In genomic region chr11:85840803-85841145, GRCm38 (mm10) we compare ENCODE assay signal across 8 mouse cellular contexts. TPM values are rescaled to one million over a fixed set of nuclear protein-coding genes. Genes with fewer than 3 reads are reported as not detected.
DNase-seq lines count a peak whose midpoint lies in the region; ATAC-seq lines count a peak whose summit lies in the region.

No protein-coding gene starts in this region.

- peak overlapping the region; percentile 75 for H3K4me3 ChIP-seq in kidney, embryonic 15.5 days (replicated peaks)
- peak overlapping the region; percentile 79 for H3K4me3 ChIP-seq in embryonic facial prominence, embryonic 11.5 days (ENCODE audit: low read depth, low read length)
- H3K4me3 ChIP-seq in hindbrain, embryonic 13.5 days = peak overlapping the region; percentile 27
- H3K4me3 ChIP-seq in midbrain, embryonic 12.5 days = peak overlapping the region; percentile 17

- WGBS in kidney, embryonic 15.5 days = 15% methylated on average over 21 of the region's 21 CpGs
- 2% methylated on average over 21 of the region's 21 CpGs for WGBS in embryonic facial prominence, embryonic 11.5 days
- 3% methylated on average over 21 of the region's 21 CpGs for WGBS in hindbrain, embryonic 13.5 days
- WGBS in midbrain, embryonic 12.5 days = 2% methylated on average over 21 of the region's 21 CpGs

- peak overlapping the region; percentile 92 for H3K4me2 ChIP-seq in kidney, embryonic 15.5 days
- H3K4me2 ChIP-seq in embryonic facial prominence, embryonic 11.5 days (ENCODE audit: low read depth, low read length) = peak overlapping the region; percentile 90
- peak overlapping the region; percentile 57 for H3K4me2 ChIP-seq in hindbrain, embryonic 13.5 days
- H3K4me2 ChIP-seq in midbrain, embryonic 12.5 days (replicated peaks) = peak overlapping the region; percentile 20

- no peak for ATAC-seq in kidney, embryonic 15.5 days (replicated peaks; ENCODE audit: low FRiP score)
- no peak for ATAC-seq in embryonic facial prominence, embryonic 11.5 days (replicated peaks; ENCODE audit: insufficient number of reproducible peaks, low FRiP score, low TSS enrichment, low read depth)
- ATAC-seq in hindbrain, embryonic 13.5 days (ENCODE audit: low FRiP score) = no peak
- no peak for ATAC-seq in midbrain, embryonic 12.5 days (ENCODE audit: low FRiP score, low read depth)

- H3K9me3 ChIP-seq in kidney, embryonic 15.5 days (replicated peaks) = no peaks in the 10 kb centered on the region
- H3K9me3 ChIP-seq in embryonic facial prominence, embryonic 11.5 days (replicated peaks; ENCODE audit: control insufficient read depth, low read length) = no peaks in the 10 kb centered on the region
- no peaks in the 10 kb centered on the region for H3K9me3 ChIP-seq in hindbrain, embryonic 13.5 days
- H3K9me3 ChIP-seq in midbrain, embryonic 12.5 days = no peaks in the 10 kb centered on the region

- peaks cover 79% of the 10 kb centered on the region for H3K27me3 ChIP-seq in kidney, embryonic 15.5 days
- peaks cover 17% of the 10 kb centered on the region for H3K27me3 ChIP-seq in embryonic facial prominence, embryonic 11.5 days (ENCODE audit: control insufficient read depth, insufficient read depth, low read length)
- peaks cover 100% of the 10 kb centered on the region for H3K27me3 ChIP-seq in hindbrain, embryonic 13.5 days
- peaks cover 100% of the 10 kb centered on the region for H3K27me3 ChIP-seq in midbrain, embryonic 12.5 days

- H3K27ac ChIP-seq in kidney, embryonic 15.5 days = peak overlapping the region; percentile 92
- peak overlapping the region; percentile 96 for H3K27ac ChIP-seq in embryonic facial prominence, embryonic 11.5 days (replicated peaks; ENCODE audit: low read depth, low read length)
- H3K27ac ChIP-seq in hindbrain, embryonic 13.5 days = no peak overlapping the region
- no peak overlapping the region for H3K27ac ChIP-seq in midbrain, embryonic 12.5 days (replicated peaks)

- H3K9ac ChIP-seq in kidney, embryonic 15.5 days = peak overlapping the region; percentile 87
- H3K9ac ChIP-seq in embryonic facial prominence, embryonic 11.5 days (replicated peaks; ENCODE audit: low read length) = peak overlapping the region; percentile 96
- H3K9ac ChIP-seq in hindbrain, embryonic 13.5 days = peak overlapping the region; percentile 49; the same call in 1 of the 2 replicates
- H3K9ac ChIP-seq in midbrain, embryonic 12.5 days (replicated peaks) = no peak overlapping the region

- peaks cover 86% of the 10 kb centered on the region for H3K4me1 ChIP-seq in kidney, embryonic 15.5 days
- peaks cover 5% of the 10 kb centered on the region for H3K4me1 ChIP-seq in embryonic facial prominence, embryonic 11.5 days (ENCODE audit: control insufficient read depth, insufficient read depth, low read length)
- H3K4me1 ChIP-seq in hindbrain, embryonic 13.5 days (replicated peaks) = peaks cover 54% of the 10 kb centered on the region
- peaks cover 43% of the 10 kb centered on the region for H3K4me1 ChIP-seq in midbrain, embryonic 12.5 days

- DNase-seq in kidney, adult 11 months = no peak
- DNase-seq in embryonic facial prominence, embryonic 11.5 days (ENCODE audit: low spot score) = no peak
- no peak for DNase-seq in spleen, adult 18-20 months
- no peak for DNase-seq in frontal cortex, postnatal 10 days (ENCODE audit: low spot score in 2 of 2)
- DNase-seq in layer of hippocampus, adult 18-20 months (ENCODE audit: low spot score in 2 of 2) = no peak

- H3K36me3 ChIP-seq in kidney, embryonic 15.5 days = peaks cover 4% of the 10 kb centered on the region; the same call in 1 of the 2 replicates
- H3K36me3 ChIP-seq in embryonic facial prominence, embryonic 11.5 days (replicated peaks; ENCODE audit: control insufficient read depth, insufficient read depth, low read depth, low read length) = no peaks in the 10 kb centered on the region; the same call in 1 of the 2 replicates
- H3K36me3 ChIP-seq in hindbrain, embryonic 13.5 days = no peaks in the 10 kb centered on the region
- no peaks in the 10 kb centered on the region for H3K36me3 ChIP-seq in midbrain, embryonic 12.5 days

RNA-seq across cellular contexts. Expression of gene Tbx2, which starts 8.4 kb away (rescaled TPM):
- 11.2 and 11.4 TPM in 2 replicates for polyA plus RNA-seq in kidney, embryonic 15.5 days (2015; fragmentation: Nextera tagmentation; extraction: Ambion mirVana)
- 22.3 and 25.9 TPM in 2 replicates for polyA plus RNA-seq in embryonic facial prominence, embryonic 11.5 days (2014; fragmentation: Nextera tagmentation; extraction: Ambion mirVana)
- 1.6 and 1.7 TPM in 2 replicates for polyA plus RNA-seq in hindbrain, embryonic 13.5 days (2015; fragmentation: Nextera tagmentation; extraction: Ambion mirVana)
- 0.65 and 0.84 TPM in 2 replicates for polyA plus RNA-seq in midbrain, embryonic 12.5 days (2016; fragmentation: Nextera tagmentation; extraction: Ambion mirVana)
- total RNA-seq in layer of hippocampus, adult 18-20 months (2021) = 1 to 10 TPM; 1.2 to 1.3 TPM

RNA-seq across cellular contexts. Expression of gene Gm11444, which starts 9.4 kb away (rescaled TPM):
- not detected in 2 replicates for polyA plus RNA-seq in kidney, embryonic 15.5 days (2015; fragmentation: Nextera tagmentation; extraction: Ambion mirVana)
- polyA plus RNA-seq in embryonic facial prominence, embryonic 11.5 days (2014; fragmentation: Nextera tagmentation; extraction: Ambion mirVana) = not detected in 2 replicates
- polyA plus RNA-seq in hindbrain, embryonic 13.5 days (2015; fragmentation: Nextera tagmentation; extraction: Ambion mirVana) = not detected in 2 replicates
- not detected in 2 replicates for polyA plus RNA-seq in midbrain, embryonic 12.5 days (2016; fragmentation: Nextera tagmentation; extraction: Ambion mirVana)
- total RNA-seq in layer of hippocampus, adult 18-20 months (2021) = not detected

RNA-seq across cellular contexts. Expression of gene Tbx4, which starts 45.4 kb away (rescaled TPM):
- 0.36 and 0.56 TPM in 2 replicates for polyA plus RNA-seq in kidney, embryonic 15.5 days (2015; fragmentation: Nextera tagmentation; extraction: Ambion mirVana)
- 0.65 and 1.5 TPM in 2 replicates for polyA plus RNA-seq in embryonic facial prominence, embryonic 11.5 days (2014; fragmentation: Nextera tagmentation; extraction: Ambion mirVana)
- polyA plus RNA-seq in hindbrain, embryonic 13.5 days (2015; fragmentation: Nextera tagmentation; extraction: Ambion mirVana) = 0.34 TPM in 2 replicates
- 0.12 and 0.19 TPM in 2 replicates for polyA plus RNA-seq in midbrain, embryonic 12.5 days (2016; fragmentation: Nextera tagmentation; extraction: Ambion mirVana)
- total RNA-seq in layer of hippocampus, adult 18-20 months (2021) = under 1 TPM in 1 of 2 experiments, not detected in 1; 0.18 TPM

Comparison
In these comparisons a context has a peak if more than half of its experiments do, and no peak if none do; other contexts are left out.
1. H3K27ac ChIP-seq: peak in kidney, embryonic 15.5 days (single experiment) and embryonic facial prominence, embryonic 11.5 days (single experiment); none in hindbrain, embryonic 13.5 days (single experiment) and midbrain, embryonic 12.5 days (single experiment).
2. H3K4me2 ChIP-seq: peak in every context shown above with its lines; median percentile 92 in kidney, embryonic 15.5 days; 90 in embryonic facial prominence, embryonic 11.5 days; 57 in hindbrain, embryonic 13.5 days; 20 in midbrain, embryonic 12.5 days.
3. H3K4me3 ChIP-seq: peak in every context shown above with its lines; median percentile 79 in embryonic facial prominence, embryonic 11.5 days; 75 in kidney, embryonic 15.5 days; 27 in hindbrain, embryonic 13.5 days; 17 in midbrain, embryonic 12.5 days.